Mouse (Mus musculus) c-Kit-negative CD71-positive TER-119-positive erythroid progenitor cells, embryonic 14.5 days (primary cell): Measurements from ENCODE around the gene Fgd6.

Experiments
- DNase-seq: peaks from one replicate; pipeline ENCODE4 v3.0.0-alpha.2; 2013; ENCODE audit warnings: low read depth, low spot score

Fgd6 gene

DNA sequence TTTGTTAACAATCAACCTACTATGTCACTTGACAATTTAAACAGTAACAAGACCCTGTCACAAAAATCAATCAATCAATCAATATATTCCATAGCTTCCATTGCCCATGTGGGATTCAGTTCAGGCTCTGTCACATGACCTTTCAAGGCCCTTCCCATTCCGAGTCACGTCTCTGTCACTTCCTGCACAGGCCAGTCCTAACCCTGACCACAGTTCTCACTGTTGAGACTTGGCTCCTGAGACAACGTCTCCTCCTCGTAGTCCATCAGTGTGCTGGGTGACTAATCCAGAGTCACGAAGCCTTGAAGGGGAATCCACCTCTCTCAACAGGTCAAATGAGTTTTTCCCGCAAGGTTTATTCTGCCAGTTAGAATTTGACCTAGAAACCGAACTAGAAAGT, 138.9 kb downstream of the Fgd6 start:
- no peak for DNase-seq

- DNase-seq, result no peak
Measured at GRCm38 (mm10) chr10:94183199-94183598, 147.4 kb downstream of the Fgd6 start.
